Mouse (Mus musculus) E14TG2a.4 (cell line): ENCODE measurements around the gene Nhs.

Experiments
- H3K27me3 ChIP-seq: 2 replicates; pipeline ENCODE4 v1.6.1; 2014; ENCODE audit warnings: low read length, control low read depth; ENCODE audit not compliant: insufficient read depth
- H3K36me3 ChIP-seq: 2 replicates; pipeline ENCODE4 v1.6.1; 2014; ENCODE audit warnings: low read length, control low read depth; ENCODE audit not compliant: insufficient read depth
- H3K4me1 ChIP-seq: replicated peaks from 2 replicates; pipeline ENCODE4 v1.6.1; 2014; ENCODE audit warnings: low read depth, low read length, control low read depth
- H3K4me3 ChIP-seq: replicated peaks from 2 replicates; pipeline ENCODE4 v1.5.1; 2014; ENCODE audit warnings: mild to moderate bottlenecking, low read length
- H3K9me3 ChIP-seq: 2 replicates; pipeline ENCODE4 v1.6.1; 2014; ENCODE audit warnings: low read length, control low read depth
- CTCF ChIP-seq: conservative IDR thresholded peaks from 2 replicates; pipeline ENCODE4 v1.5.1; 2014; ENCODE audit warnings: low read length
- NANOG ChIP-seq: IDR thresholded peaks from 2 replicates; pipeline ENCODE4 v1.6.1; 2014; ENCODE audit warnings: borderline replicate concordance, low read length, mixed read lengths
- POU5F1 ChIP-seq: IDR thresholded peaks from 2 replicates; pipeline ENCODE4 v1.6.1; 2014; ENCODE audit warnings: low read length, borderline replicate concordance

The Nhs gene

GRCm38 (mm10) chrX:162159637-162160611 is at the start of gene Nhs:
Nhs (minus strand) TSS chrX:162159730.
- Histone ChIP-seq H3K4me1 (no peaks in the 10 kb centered on the region; the same call in 1 of the 2 replicates), H3K27me3 (peaks cover 35% of the 10 kb centered on the region), H3K36me3 (no peaks in the 10 kb centered on the region), H3K9me3 (no peaks in the 10 kb centered on the region), H3K4me3 (peak within 1 kb of the TSS; percentile 76)
- no peak for TF ChIP-seq POU5F1
- no peak for TF ChIP-seq CTCF
- TF ChIP-seq NANOG: no peak

- TF ChIP-seq POU5F1 (no peak), CTCF (no peak), NANOG (no peak)
- Histone ChIP-seq H3K4me3 (no peak overlapping the region), H3K27me3 (no peaks in the 10 kb centered on the region), H3K4me1 (no peaks in the 10 kb centered on the region), H3K36me3 (no peaks in the 10 kb centered on the region), H3K9me3 (no peaks in the 10 kb centered on the region)
Measured at GRCm38 (mm10) chrX:162206350-162206884, 46.9 kb upstream of the Nhs start.

GRCm38 (mm10) chrX:162158743-162159636 is 540 bp downstream of the Nhs start:
- Histone ChIP-seq H3K4me1 (no peaks in the 10 kb centered on the region; the same call in 1 of the 2 replicates), H3K36me3 (no peaks in the 10 kb centered on the region), H3K27me3 (peaks cover 35% of the 10 kb centered on the region), H3K9me3 (no peaks in the 10 kb centered on the region), H3K4me3 (peak overlapping the region; percentile 76)
- TF ChIP-seq NANOG: no peak
- no peak for TF ChIP-seq CTCF
- TF ChIP-seq POU5F1: no peak

GRCm38 (mm10) chrX:162158142-162158541 is 1.4 kb downstream of the Nhs start:
- no peaks in the 10 kb centered on the region for H3K36me3 ChIP-seq
- TF ChIP-seq POU5F1 (no peak), CTCF (no peak), NANOG (no peak)
- no peaks in the 10 kb centered on the region for H3K9me3 ChIP-seq
- peaks cover 35% of the 10 kb centered on the region for H3K27me3 ChIP-seq
- H3K4me1 ChIP-seq: no peaks in the 10 kb centered on the region; the same call in 1 of the 2 replicates
- 0 out of 2 replicates have a peak overlapping the region, but pooled peaks have one; percentile 76 for H3K4me3 ChIP-seq

- H3K36me3 ChIP-seq: no peaks in the 10 kb centered on the region
- no peak overlapping the region for H3K4me3 ChIP-seq
- no peaks in the 10 kb centered on the region for H3K27me3 ChIP-seq
- H3K9me3 ChIP-seq: no peaks in the 10 kb centered on the region
- TF ChIP-seq POU5F1 (no peak), NANOG (no peak)
- H3K4me1 ChIP-seq: no peaks in the 10 kb centered on the region
Measured at GRCm38 (mm10) chrX:162137807-162138206, 21.7 kb downstream of the Nhs start.

GRCm38 (mm10) chrX:162113257-162113656 is 46.3 kb downstream of the Nhs start:
- Histone ChIP-seq H3K36me3 (no peaks in the 10 kb centered on the region), H3K4me3 (no peak overlapping the region), H3K4me1 (no peaks in the 10 kb centered on the region), H3K9me3 (no peaks in the 10 kb centered on the region), H3K27me3 (no peaks in the 10 kb centered on the region)
- no peak for TF ChIP-seq POU5F1
- TF ChIP-seq NANOG: no peak
- no peak for TF ChIP-seq CTCF

- H3K27me3 ChIP-seq: no peaks in the 10 kb centered on the region
- H3K36me3 ChIP-seq: no peaks in the 10 kb centered on the region
- H3K4me1 ChIP-seq: no peaks in the 10 kb centered on the region
- no peaks in the 10 kb centered on the region for H3K9me3 ChIP-seq
- no peak for TF ChIP-seq CTCF
- no peak overlapping the region for H3K4me3 ChIP-seq
Measured at GRCm38 (mm10) chrX:162102802-162103434, 56.6 kb downstream of the Nhs start.
